Mouse (Mus musculus) forebrain, embryonic 12.5 days (tissue): ENCODE measurements at regions not wholly inside any gene's neighbourhood (a gene's known extent, or its start where the extent isn't known, plus 50 kb on each side); places are given as distances from the start of the nearest gene placed in this dataset.

Experiments
- ATAC-seq: fragments of 200-750 bp; cut with Nextera tagmentation; 2 replicates; pipeline ENCODE4 v1.8.0; 2017; ENCODE audit warnings: moderate TSS enrichment; ENCODE audit not compliant: low FRiP score
- H3K27ac ChIP-seq: fragments of 300-500 bp; sonication (generic); 2 replicates; pipeline ENCODE4 v1.5.1; 2016; ENCODE audit warnings: mild to moderate bottlenecking
- H3K27me3 ChIP-seq: fragments of 300-500 bp; sonication (generic); 2 replicates; pipeline ENCODE4 v1.6.1; 2016; ENCODE audit warnings: mild to moderate bottlenecking
- H3K36me3 ChIP-seq: fragments of 300-500 bp; sonication (generic); replicated peaks from 2 replicates; pipeline ENCODE4 v1.6.1; 2016; ENCODE audit warnings: mild to moderate bottlenecking
- H3K4me1 ChIP-seq: fragments of 300-500 bp; sonication (generic); 2 replicates; pipeline ENCODE4 v1.6.1; 2016
- H3K4me2 ChIP-seq: fragments of 300-500 bp; sonication (generic); 2 replicates; pipeline ENCODE4 v1.6.1; 2016; ENCODE audit warnings: mild to moderate bottlenecking, moderate library complexity
- H3K4me3 ChIP-seq: fragments of 300-500 bp; sonication (generic); replicated peaks from 2 replicates; pipeline ENCODE4 v1.5.1; 2016; ENCODE audit warnings: mild to moderate bottlenecking
- H3K9ac ChIP-seq: fragments of 300-500 bp; sonication (generic); 2 replicates; pipeline ENCODE4 v1.6.1; 2016; ENCODE audit warnings: mild to moderate bottlenecking
- H3K9me3 ChIP-seq: fragments of 300-500 bp; sonication (generic); 2 replicates; pipeline ENCODE4 v1.6.1; 2016
- WGBS: fragments of 180-500 bp; shearing (Covaris S2); methylation state at CpG from one replicate; pipeline ENCODE4 v1.1.7; 2016; 5-methylcytosine and 5-hydroxymethylcytosine counted together

DNA sequence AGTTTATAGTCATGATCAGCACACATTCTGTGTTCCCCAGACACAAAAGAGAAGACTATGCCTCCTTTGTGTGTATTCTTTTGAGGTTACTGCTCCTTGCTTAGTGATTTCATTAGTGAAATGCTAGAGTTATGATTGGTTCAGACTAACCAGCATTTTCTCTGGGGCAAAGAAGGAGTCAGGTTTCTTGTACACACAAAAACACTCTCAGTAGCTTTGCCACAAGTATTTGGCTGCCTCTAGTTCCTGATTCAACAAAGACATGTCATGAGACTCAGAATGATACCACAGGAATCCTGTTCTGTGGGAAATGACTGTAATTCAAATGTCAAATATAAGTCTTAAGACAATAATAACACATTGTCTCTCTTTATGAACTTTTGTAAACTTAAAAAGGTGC is 86.9 kb downstream of the Alx1 start:
- no peak overlapping the region for H3K4me2 ChIP-seq
- H3K27me3 ChIP-seq: no peaks in the 10 kb centered on the region
- H3K9ac ChIP-seq: no peak overlapping the region
- no peak overlapping the region for H3K4me3 ChIP-seq
- no peaks in the 10 kb centered on the region for H3K4me1 ChIP-seq
- no peaks in the 10 kb centered on the region for H3K9me3 ChIP-seq
- no peak overlapping the region for H3K27ac ChIP-seq
- ATAC-seq: no peak
- no peaks in the 10 kb centered on the region for H3K36me3 ChIP-seq

DNA sequence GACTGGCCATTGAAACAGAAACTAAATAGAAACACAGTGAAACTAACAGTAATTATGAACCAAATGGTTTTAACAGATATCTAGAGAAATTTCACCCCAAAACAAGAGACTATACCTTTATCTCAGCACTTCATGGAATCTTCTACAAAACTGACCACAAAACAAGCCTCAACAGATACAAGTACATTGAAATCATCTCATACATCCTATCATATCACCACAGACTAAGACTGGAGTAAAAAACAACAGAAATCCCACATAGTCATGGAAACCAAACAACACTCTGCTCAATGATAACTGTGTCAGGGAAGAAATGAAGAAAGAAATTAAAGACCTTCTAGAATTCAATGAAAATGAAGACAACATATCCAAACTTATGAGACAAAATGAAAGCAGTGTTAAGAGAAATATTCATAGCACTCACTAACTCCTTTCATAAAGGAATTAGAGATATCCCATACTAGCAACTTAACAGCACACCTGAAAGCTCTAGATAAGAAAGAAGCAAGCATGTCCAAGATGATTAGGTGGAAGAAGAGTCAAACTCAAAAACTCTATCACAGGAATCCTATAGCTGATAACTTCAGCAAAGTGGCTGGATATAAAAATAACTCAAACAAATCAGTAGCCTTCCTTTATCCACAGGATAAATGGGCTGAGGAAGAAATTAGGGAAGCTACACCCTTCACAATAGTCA is 89.0 kb downstream of the Alx1 start:
- no peak overlapping the region for H3K4me2 ChIP-seq
- ATAC-seq: no peak
- H3K9me3 ChIP-seq: no peaks in the 10 kb centered on the region
- H3K9ac ChIP-seq: no peak overlapping the region
- H3K27ac ChIP-seq: no peak overlapping the region
- no peaks in the 10 kb centered on the region for H3K4me1 ChIP-seq
- no peaks in the 10 kb centered on the region for H3K36me3 ChIP-seq
- H3K27me3 ChIP-seq: no peaks in the 10 kb centered on the region
- no peak overlapping the region for H3K4me3 ChIP-seq

DNA sequence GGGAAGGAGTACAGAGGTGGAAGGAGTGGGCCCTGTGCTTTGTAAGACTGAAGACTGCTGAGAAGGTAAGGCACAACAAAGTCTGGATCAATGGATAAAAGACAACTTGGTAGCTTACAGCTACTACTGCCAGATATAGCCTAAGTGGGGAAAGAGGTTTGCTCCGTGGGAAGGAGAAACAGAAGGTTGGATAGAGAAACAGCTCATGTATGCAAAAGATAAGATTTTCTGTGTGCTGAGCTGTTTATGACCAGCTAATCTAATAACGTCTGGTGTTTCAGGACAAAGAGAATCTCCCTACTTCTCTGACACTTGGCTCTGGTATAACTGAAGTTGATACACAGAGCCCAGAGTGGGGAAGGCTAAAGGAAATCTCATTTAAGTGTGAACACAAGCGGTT is 98.6 kb downstream of the Alx1 start:
- 71% methylated on average over 3 of the region's 3 CpGs for WGBS
- no peaks in the 10 kb centered on the region for H3K36me3 ChIP-seq
- no peak for ATAC-seq

DNA sequence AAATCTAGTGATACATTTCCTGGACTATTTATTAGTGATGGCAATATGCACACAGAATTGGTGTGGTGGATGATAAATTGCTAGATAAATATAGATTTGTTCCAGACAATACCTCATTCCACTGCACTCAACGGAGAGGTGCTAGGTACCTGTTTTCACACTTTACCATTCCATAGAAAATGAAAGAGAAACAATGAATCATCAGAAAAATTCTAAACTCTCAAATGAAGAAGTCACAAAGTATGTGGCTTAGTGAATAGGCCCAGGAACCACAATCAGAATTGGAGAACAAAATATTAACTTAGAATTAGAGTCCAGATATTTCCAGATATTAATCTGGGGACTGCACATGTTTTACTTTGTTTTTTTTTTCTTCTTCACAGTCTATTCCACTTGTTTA is 101.4 kb downstream of the Alx1 start:
- H3K9ac ChIP-seq: no peak overlapping the region
- H3K9me3 ChIP-seq: no peaks in the 10 kb centered on the region
- 89% methylated on average over 1 of the region's 1 CpGs for WGBS
- no peaks in the 10 kb centered on the region for H3K36me3 ChIP-seq
- no peaks in the 10 kb centered on the region for H3K27me3 ChIP-seq
- H3K4me3 ChIP-seq: no peak overlapping the region
- H3K27ac ChIP-seq: no peak overlapping the region
- no peak overlapping the region for H3K4me2 ChIP-seq
- H3K4me1 ChIP-seq: no peaks in the 10 kb centered on the region
- no peak for ATAC-seq

More for the DNA sequence above, 98.6 kb downstream of the Alx1 start:
- Histone ChIP-seq H3K27ac (no peak overlapping the region), H3K4me3 (no peak overlapping the region), H3K27me3 (no peaks in the 10 kb centered on the region), H3K4me2 (no peak overlapping the region), H3K9me3 (no peaks in the 10 kb centered on the region), H3K4me1 (no peaks in the 10 kb centered on the region), H3K9ac (no peak overlapping the region)

DNA sequence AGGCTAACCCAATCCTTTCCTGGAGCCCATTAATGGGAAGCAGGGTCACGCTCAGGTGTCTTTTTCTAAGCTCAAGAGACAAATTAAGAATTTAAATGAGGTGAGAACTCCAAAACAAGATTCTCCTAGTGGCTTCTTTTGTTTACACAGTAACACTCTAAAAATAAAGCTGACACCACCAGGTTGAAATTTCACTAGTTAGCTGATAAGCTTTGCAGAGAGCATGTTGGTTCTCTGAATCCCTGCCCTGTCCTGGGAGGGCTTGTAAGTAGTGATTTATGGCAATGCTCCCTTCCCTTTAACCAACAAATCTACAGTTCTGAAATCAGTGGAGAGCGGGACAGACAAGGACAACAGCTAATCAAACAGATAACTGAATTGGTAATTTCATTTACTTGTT is 132.6 kb downstream of the Alx1 start:
- Histone ChIP-seq H3K9me3 (no peaks in the 10 kb centered on the region), H3K36me3 (no peaks in the 10 kb centered on the region), H3K4me3 (no peak overlapping the region), H3K9ac (no peak overlapping the region), H3K27ac (no peak overlapping the region), H3K4me2 (no peak overlapping the region), H3K27me3 (no peaks in the 10 kb centered on the region), H3K4me1 (peaks cover 8% of the 10 kb centered on the region)
- no peak for ATAC-seq
- 50% methylated on average over 2 of the region's 2 CpGs for WGBS

DNA sequence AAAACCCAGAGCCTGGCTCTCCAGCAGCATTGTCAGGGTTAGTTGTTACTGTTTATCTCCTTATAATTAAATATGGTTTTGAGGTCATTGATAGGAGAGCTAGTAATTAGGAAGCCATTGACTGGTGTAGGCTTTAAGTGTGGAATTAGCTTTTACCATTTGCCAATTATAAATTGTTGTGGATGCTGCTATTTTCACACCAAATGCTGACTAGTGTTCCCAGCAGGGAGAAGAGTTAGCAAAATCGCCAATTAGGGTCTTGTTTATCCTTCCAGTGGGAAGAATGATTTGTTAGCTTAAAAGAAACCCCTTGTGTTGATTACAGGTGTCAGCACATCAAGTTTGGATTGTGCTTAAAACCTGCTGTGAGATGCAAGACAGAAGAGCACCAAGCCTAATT is 134.1 kb downstream of the Alx1 start:
- Histone ChIP-seq H3K4me1 (peaks cover 8% of the 10 kb centered on the region), H3K36me3 (no peaks in the 10 kb centered on the region), H3K4me3 (no peak overlapping the region), H3K9ac (no peak overlapping the region), H3K9me3 (no peaks in the 10 kb centered on the region), H3K4me2 (no peak overlapping the region), H3K27ac (no peak overlapping the region), H3K27me3 (no peaks in the 10 kb centered on the region)
- 5% methylated on average over 1 of the region's 1 CpGs for WGBS
- peak; percentile 71; the same call in 1 of the 2 replicates for ATAC-seq

DNA sequence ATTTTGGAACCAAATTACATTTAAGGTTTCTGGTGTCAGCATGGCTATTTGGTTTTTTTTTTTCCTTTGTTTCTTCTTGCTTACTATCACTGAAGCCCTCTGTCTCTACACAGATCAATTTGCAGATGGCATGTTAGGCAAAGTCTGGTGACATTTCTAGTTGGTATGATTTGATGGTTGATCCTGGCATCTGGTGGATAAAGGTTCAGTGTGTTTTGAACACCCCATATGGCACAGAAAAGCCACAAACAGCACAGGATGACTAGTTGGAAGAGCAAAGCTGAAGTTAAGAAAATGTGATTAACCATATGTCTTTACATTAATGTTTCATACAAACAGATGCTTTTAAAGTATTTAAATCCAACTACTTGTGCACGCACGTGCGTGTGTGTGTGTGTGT is 137.6 kb downstream of the Alx1 start:
- H3K27ac ChIP-seq: no peak overlapping the region
- H3K4me2 ChIP-seq: no peak overlapping the region
- no peak overlapping the region for H3K9ac ChIP-seq
- H3K4me1 ChIP-seq: peaks cover 8% of the 10 kb centered on the region
- no peak overlapping the region for H3K4me3 ChIP-seq
- ATAC-seq: no peak
- 88% methylated on average over 3 of the region's 3 CpGs for WGBS
- no peaks in the 10 kb centered on the region for H3K27me3 ChIP-seq
- H3K36me3 ChIP-seq: no peaks in the 10 kb centered on the region
- H3K9me3 ChIP-seq: no peaks in the 10 kb centered on the region

DNA sequence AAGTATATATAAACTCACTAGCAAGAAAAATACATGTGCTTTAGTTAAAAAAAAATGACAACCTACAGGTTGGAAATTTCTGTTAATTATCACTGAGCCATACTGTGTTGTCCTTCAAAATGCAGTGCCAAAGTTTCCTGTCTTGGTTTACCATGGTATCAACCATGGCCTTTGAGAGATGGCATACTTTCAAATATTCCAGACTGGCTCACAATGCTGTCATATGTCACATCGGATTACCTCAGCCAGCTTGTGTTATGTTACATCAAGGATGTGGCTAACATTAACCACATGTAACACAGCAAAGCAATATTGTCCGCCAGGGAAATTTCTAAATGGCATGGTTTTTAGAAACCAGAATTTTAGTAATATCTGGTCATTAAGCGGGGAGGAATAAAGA is 140.3 kb downstream of the Alx1 start:
- Histone ChIP-seq H3K9me3 (no peaks in the 10 kb centered on the region), H3K4me2 (no peak overlapping the region), H3K4me3 (no peak overlapping the region), H3K27me3 (no peaks in the 10 kb centered on the region), H3K27ac (no peak overlapping the region), H3K4me1 (no peaks in the 10 kb centered on the region), H3K36me3 (no peaks in the 10 kb centered on the region), H3K9ac (no peak overlapping the region)
- WGBS: 87% methylated on average over 3 of the region's 3 CpGs
- no peak for ATAC-seq

DNA sequence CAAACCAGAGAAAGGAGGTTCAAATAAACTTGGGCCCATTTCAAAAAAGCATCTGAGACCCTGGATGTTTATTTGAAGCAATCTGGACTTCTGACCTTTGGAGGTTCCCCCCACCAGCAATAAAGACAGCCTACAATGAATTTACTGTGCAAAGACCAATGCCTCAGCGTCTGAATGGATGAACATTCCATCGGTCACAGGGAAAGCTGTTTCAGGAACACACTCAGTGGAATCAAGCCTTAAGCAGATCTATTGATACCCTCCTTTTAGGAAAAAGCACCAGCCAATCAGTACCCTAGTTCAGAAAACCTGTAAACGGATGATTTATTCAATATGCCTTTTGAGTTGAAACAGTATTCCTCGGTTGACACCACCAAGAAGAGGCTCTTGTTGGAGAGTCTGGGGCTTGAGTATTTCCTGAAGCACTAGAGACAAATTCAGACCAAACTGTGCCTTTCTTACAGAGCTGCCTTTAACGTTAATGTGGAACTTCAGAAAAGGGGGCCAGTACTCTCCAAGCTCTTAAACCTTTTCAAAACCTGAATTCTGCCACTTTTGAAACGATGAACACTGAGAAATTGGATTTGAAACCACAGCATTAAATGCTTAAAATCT is 148.1 kb downstream of the Alx1 start:
- Histone ChIP-seq H3K4me1 (no peaks in the 10 kb centered on the region), H3K9ac (no peak overlapping the region), H3K4me3 (no peak overlapping the region), H3K27ac (no peak overlapping the region), H3K9me3 (no peaks in the 10 kb centered on the region), H3K4me2 (no peak overlapping the region), H3K36me3 (no peaks in the 10 kb centered on the region), H3K27me3 (no peaks in the 10 kb centered on the region)
- 48% methylated on average over 6 of the region's 6 CpGs for WGBS
- ATAC-seq: no peak

DNA sequence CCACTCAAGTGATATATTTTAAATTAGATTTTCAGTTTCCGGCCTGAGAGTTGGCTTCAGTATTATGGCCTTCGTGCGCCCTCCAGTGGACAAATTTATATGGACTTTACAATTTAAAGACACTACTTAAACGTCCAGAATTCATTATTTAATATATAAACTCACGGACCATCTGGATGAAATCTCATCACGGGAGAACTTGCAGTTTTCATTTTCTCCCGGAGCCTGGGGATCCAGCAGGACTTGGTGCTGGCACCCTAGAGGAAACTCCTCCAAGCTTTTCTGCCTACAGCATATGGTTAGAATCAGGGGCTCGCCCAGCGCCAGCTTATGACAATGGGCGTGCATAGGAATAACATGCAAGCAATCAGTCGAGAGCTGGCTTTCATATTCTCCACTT is 152.0 kb downstream of the Alx1 start:
- Histone ChIP-seq H3K27me3 (no peaks in the 10 kb centered on the region), H3K9me3 (no peaks in the 10 kb centered on the region), H3K4me1 (no peaks in the 10 kb centered on the region), H3K36me3 (no peaks in the 10 kb centered on the region), H3K9ac (no peak overlapping the region), H3K4me3 (no peak overlapping the region), H3K4me2 (no peak overlapping the region), H3K27ac (no peak overlapping the region)
- ATAC-seq: peak; percentile 68
- 35% methylated on average over 11 of the region's 11 CpGs for WGBS

DNA sequence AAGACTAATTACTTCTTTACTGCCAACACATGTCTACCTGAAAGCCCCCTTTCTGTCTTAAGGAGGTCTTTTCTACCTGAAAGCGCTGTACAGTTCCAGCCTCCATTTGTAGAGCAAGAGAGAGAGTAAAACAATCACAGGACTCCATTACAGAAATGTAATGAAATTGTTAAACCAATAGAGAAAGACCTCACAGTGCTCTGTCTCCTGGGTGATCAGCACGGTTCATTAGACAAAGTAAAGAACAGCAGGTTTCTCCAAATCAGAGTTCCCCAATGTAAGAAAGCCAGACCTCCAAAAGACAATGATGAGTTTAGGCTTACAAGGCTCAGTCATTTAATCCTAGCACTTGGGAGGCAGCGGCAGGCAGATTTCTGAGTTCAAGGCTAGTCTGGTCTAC is 153.1 kb downstream of the Alx1 start:
- H3K36me3 ChIP-seq: no peaks in the 10 kb centered on the region
- no peaks in the 10 kb centered on the region for H3K9me3 ChIP-seq
- no peak overlapping the region for H3K27ac ChIP-seq
- H3K4me1 ChIP-seq: no peaks in the 10 kb centered on the region
- peak; percentile 37; the same call in 1 of the 2 replicates for ATAC-seq
- WGBS: 31% methylated on average over 3 of the region's 3 CpGs
- no peak overlapping the region for H3K9ac ChIP-seq
- no peak overlapping the region for H3K4me3 ChIP-seq
- no peaks in the 10 kb centered on the region for H3K27me3 ChIP-seq
- H3K4me2 ChIP-seq: no peak overlapping the region

DNA sequence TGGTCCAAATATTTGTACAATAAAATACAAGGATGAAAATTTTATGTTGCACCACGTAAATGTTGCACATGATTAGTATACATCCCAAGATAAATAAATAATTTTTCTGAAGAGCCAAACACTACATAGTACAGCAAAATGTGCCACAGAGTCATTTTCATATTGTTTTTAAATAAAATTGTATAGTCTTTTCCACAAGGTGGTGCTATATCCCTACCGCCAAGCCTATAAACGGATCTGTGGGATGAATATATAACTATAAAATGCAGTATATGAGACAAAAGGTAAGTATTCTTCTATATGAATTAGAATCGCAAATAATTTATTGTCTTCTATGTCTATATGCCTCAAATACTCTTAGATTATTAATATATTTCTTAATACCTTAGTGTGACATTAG is 163.1 kb downstream of the Alx1 start:
- Histone ChIP-seq H3K9ac (no peak overlapping the region), H3K4me2 (no peak overlapping the region), H3K9me3 (no peaks in the 10 kb centered on the region), H3K36me3 (no peaks in the 10 kb centered on the region), H3K4me1 (no peaks in the 10 kb centered on the region), H3K27ac (no peak overlapping the region), H3K4me3 (no peak overlapping the region), H3K27me3 (no peaks in the 10 kb centered on the region)
- 30% methylated on average over 4 of the region's 4 CpGs for WGBS
- peak; percentile 61; the same call in 1 of the 2 replicates for ATAC-seq

DNA sequence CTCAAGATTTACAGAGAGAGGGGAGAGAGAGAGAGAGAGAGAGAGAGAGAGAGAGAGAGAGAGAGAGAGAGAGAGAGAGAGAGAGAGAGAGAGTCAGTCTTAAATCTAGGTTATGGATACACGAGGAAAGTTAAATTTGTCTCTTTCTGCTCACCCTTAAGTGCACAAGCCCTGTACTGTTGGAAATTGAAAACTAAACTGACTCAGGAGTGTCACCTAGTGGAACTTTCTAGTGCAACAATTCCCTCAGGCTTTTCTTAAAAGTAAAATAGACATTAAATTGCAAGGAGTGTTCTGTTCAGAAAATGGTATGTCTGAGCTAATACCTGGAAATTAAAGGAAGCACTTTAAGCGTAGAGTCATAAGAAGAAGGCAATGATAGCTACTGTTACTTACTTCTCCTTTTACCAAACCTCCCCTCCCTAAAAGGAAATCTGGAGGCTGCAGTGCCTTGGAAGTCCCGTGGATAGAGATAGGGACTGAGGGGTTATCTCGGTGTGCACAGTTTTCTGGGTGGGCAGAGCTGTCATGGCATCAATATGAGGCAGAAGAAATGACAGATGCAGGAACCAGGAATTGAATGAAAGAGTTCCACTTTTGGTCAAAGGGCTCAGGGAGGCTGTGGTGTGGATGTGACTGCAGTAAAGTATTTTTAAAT is 193.3 kb downstream of the Alx1 start:
- no peak for ATAC-seq
- Histone ChIP-seq H3K4me1 (no peaks in the 10 kb centered on the region), H3K9ac (no peak overlapping the region), H3K9me3 (no peaks in the 10 kb centered on the region), H3K4me2 (no peak overlapping the region), H3K27ac (no peak overlapping the region), H3K27me3 (no peaks in the 10 kb centered on the region), H3K4me3 (no peak overlapping the region), H3K36me3 (no peaks in the 10 kb centered on the region)
- WGBS: 75% methylated on average over 4 of the region's 4 CpGs
